Mouse (Mus musculus) forebrain, embryonic 13.5 days (tissue): ENCODE data around the gene Chuk. TPM values are rescaled to one million over a fixed set of nuclear protein-coding genes. Genes with fewer than 3 reads are reported as not detected.

Experiments
- ATAC-seq: fragments of 200-750 bp; cut with Nextera tagmentation; 2 replicates; pipeline ENCODE4 v1.8.0; 2017
- H3K27ac ChIP-seq: fragments of 300-500 bp; sonication (generic); 2 replicates; pipeline ENCODE4 v1.5.1; 2015; ENCODE audit warnings: inconsistent platforms, mild to moderate bottlenecking, moderate library complexity
- H3K27me3 ChIP-seq: fragments of 300-500 bp; sonication (generic); 2 replicates; pipeline ENCODE4 v1.6.1; 2015; ENCODE audit warnings: mild to moderate bottlenecking, inconsistent platforms
- H3K36me3 ChIP-seq: fragments of 300-500 bp; sonication (generic); 2 replicates; pipeline ENCODE4 v1.6.1; 2015; ENCODE audit warnings: mild to moderate bottlenecking, inconsistent platforms; ENCODE audit not compliant: poor library complexity, severe bottlenecking
- H3K4me1 ChIP-seq: fragments of 300-500 bp; sonication (generic); 2 replicates; pipeline ENCODE4 v1.6.1; 2015; ENCODE audit warnings: inconsistent platforms
- H3K4me2 ChIP-seq: fragments of 300-500 bp; sonication (generic); 2 replicates; pipeline ENCODE4 v1.6.1; 2015; ENCODE audit warnings: inconsistent platforms, mild to moderate bottlenecking, moderate library complexity
- H3K4me3 ChIP-seq: fragments of 300-500 bp; sonication (generic); 2 replicates; pipeline ENCODE4 v1.5.1; 2015; ENCODE audit warnings: mild to moderate bottlenecking, inconsistent platforms
- H3K9ac ChIP-seq: fragments of 300-500 bp; sonication (generic); 2 replicates; pipeline ENCODE4 v1.6.1; 2015; ENCODE audit warnings: mild to moderate bottlenecking, inconsistent platforms
- H3K9me3 ChIP-seq: fragments of 300-500 bp; sonication (generic); replicated peaks from 2 replicates; pipeline ENCODE4 v1.6.1; 2016; ENCODE audit warnings: inconsistent platforms
- WGBS: fragments of 180-500 bp; shearing (Covaris S2); methylation state at CpG from one replicate; pipeline ENCODE4 v1.1.7; 2015; 5-methylcytosine and 5-hydroxymethylcytosine counted together
- polyA plus RNA-seq: library from polyadenylated mRNA; unstranded; fragments of >200 nt; fragmentation: Nextera tagmentation; extraction: Ambion mirVana; gene quantifications from 2 replicates; pipeline ENCODE4 v1.2.1, GENCODE M21; 2015

Chuk gene
- polyA plus RNA-seq, 1 experiment from 2014 or later: 61.7 TPM

DNA sequence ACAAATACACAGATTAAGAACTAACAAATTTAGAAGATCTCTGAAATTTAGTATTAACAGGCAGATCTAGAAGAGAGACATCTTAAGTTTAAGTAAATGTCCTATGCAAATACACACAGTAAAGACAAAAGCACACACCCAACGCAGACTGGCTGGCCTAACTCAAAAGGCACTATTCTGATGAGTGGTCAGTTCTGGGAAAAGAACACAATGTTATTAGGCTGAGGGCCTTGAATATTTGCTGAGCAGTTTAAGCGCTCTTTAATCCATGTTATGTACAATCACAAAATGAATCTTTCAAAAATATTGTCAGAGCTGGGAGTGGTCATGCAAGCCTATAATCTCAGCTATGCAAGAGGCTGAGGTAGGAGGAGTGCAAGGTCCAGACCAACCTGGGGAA is 42.5 kb downstream of the Chuk start:
- Histone ChIP-seq H3K9me3 (no peaks in the 10 kb centered on the region), H3K4me1 (peaks cover 18% of the 10 kb centered on the region), H3K9ac (no peak overlapping the region), H3K4me3 (no peak overlapping the region), H3K27ac (no peak overlapping the region), H3K27me3 (no peaks in the 10 kb centered on the region), H3K36me3 (peaks cover 20% of the 10 kb centered on the region), H3K4me2 (no peak overlapping the region)
- WGBS: 96% methylated on average over 2 of the region's 2 CpGs
- no peak for ATAC-seq

DNA sequence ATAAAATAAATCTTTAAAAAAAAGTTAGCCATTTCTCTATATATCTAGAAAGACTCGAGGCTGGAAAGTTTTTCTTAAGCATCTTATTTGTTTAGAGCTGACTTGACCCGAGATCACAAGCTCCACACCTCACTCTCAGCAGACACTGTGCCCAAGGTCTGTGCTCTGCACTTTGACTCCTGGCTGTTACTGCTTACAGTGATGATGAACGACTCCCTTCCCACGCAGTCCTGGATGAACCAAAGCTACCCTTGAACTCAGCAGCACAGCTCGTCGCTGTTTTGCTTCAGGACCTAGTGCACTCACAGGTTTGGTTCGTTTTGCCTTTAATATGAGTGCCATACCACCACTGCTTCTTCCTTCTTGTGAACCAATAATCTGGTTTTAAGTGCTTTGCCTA is 43.5 kb downstream of the Chuk start:
- Histone ChIP-seq H3K27ac (no peak overlapping the region), H3K36me3 (peaks cover 20% of the 10 kb centered on the region), H3K27me3 (no peaks in the 10 kb centered on the region), H3K4me1 (peaks cover 15% of the 10 kb centered on the region), H3K4me3 (no peak overlapping the region), H3K9me3 (no peaks in the 10 kb centered on the region), H3K4me2 (no peak overlapping the region), H3K9ac (no peak overlapping the region)
- WGBS: 90% methylated on average over 7 of the region's 7 CpGs
- ATAC-seq: no peak

GRCm38 (mm10) chr19:44060226-44060625 is 47.1 kb downstream of the Chuk start:
- 92% methylated on average over 3 of the region's 3 CpGs for WGBS
- no peak overlapping the region for H3K4me2 ChIP-seq
- no peak overlapping the region for H3K27ac ChIP-seq
- H3K4me3 ChIP-seq: no peak overlapping the region
- no peaks in the 10 kb centered on the region for H3K4me1 ChIP-seq
- peaks cover 35% of the 10 kb centered on the region for H3K36me3 ChIP-seq
- H3K27me3 ChIP-seq: no peaks in the 10 kb centered on the region
- no peaks in the 10 kb centered on the region for H3K9me3 ChIP-seq
- no peak overlapping the region for H3K9ac ChIP-seq
- ATAC-seq: no peak

- H3K4me2 ChIP-seq: no peak overlapping the region
- peaks cover 32% of the 10 kb centered on the region for H3K36me3 ChIP-seq
- H3K27ac ChIP-seq: no peak overlapping the region
- WGBS: 80% methylated on average over 4 of the region's 4 CpGs
- no peak overlapping the region for H3K4me3 ChIP-seq
- ATAC-seq: no peak
- no peaks in the 10 kb centered on the region for H3K9me3 ChIP-seq
- no peaks in the 10 kb centered on the region for H3K4me1 ChIP-seq
- H3K27me3 ChIP-seq: no peaks in the 10 kb centered on the region
- H3K9ac ChIP-seq: no peak overlapping the region
Observed at GRCm38 (mm10) chr19:44055173-44055826, 52.0 kb downstream of the Chuk start.

- H3K4me3 ChIP-seq: no peak overlapping the region
- peaks cover 37% of the 10 kb centered on the region for H3K36me3 ChIP-seq
- no peak overlapping the region for H3K4me2 ChIP-seq
- H3K27ac ChIP-seq: no peak overlapping the region
- WGBS: 81% methylated on average over 4 of the region's 4 CpGs
- H3K9ac ChIP-seq: no peak overlapping the region
- H3K9me3 ChIP-seq: no peaks in the 10 kb centered on the region
- ATAC-seq: no peak
- H3K4me1 ChIP-seq: no peaks in the 10 kb centered on the region
- H3K27me3 ChIP-seq: no peaks in the 10 kb centered on the region
Observed at GRCm38 (mm10) chr19:44050388-44050787, 56.9 kb downstream of the Chuk start.

GRCm38 (mm10) chr19:44049282-44049681 is 58.0 kb downstream of the Chuk start:
- Histone ChIP-seq H3K27ac (no peak overlapping the region), H3K9ac (no peak overlapping the region), H3K27me3 (no peaks in the 10 kb centered on the region), H3K4me3 (no peak overlapping the region), H3K4me2 (no peak overlapping the region), H3K4me1 (no peaks in the 10 kb centered on the region), H3K9me3 (no peaks in the 10 kb centered on the region), H3K36me3 (peaks cover 44% of the 10 kb centered on the region)
- 64% methylated on average over 3 of the region's 3 CpGs for WGBS
- no peak for ATAC-seq

DNA sequence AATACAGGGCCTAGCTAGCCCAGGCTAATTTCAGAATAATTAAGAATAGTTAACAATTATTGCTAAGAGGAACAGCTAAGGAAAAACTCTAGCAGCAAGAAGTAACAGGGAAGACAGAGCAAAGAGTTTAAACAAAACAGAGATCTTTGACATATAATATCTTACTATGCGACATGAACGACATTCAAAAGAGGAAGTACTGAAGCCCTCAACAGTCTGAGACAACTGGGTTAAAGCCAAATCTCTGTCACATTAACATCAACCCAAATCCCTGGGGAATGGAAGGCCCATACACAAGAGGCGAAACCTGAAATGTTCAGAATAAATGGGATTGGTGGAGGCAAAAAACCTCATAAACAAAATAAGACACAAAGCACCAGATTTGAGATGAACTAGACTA is 61.4 kb downstream of the Chuk start:
- Histone ChIP-seq H3K27me3 (no peaks in the 10 kb centered on the region), H3K4me3 (no peak overlapping the region), H3K9me3 (no peaks in the 10 kb centered on the region), H3K9ac (no peak overlapping the region), H3K4me2 (no peak overlapping the region), H3K4me1 (0 out of 2 replicates have a peak, but pooled peaks cover 3% of the 10 kb centered on the region), H3K27ac (no peak overlapping the region), H3K36me3 (peaks cover 29% of the 10 kb centered on the region)
- no peak for ATAC-seq
- WGBS: 90% methylated on average over 3 of the region's 3 CpGs

GRCm38 (mm10) chr19:44042121-44042520 is 65.2 kb downstream of the Chuk start:
- WGBS: 82% methylated on average over 5 of the region's 5 CpGs
- H3K4me1 ChIP-seq: 0 out of 2 replicates have a peak, but pooled peaks cover 3% of the 10 kb centered on the region
- no peak overlapping the region for H3K9ac ChIP-seq
- H3K9me3 ChIP-seq: no peaks in the 10 kb centered on the region
- no peak overlapping the region for H3K4me3 ChIP-seq
- no peak overlapping the region for H3K4me2 ChIP-seq
- no peak overlapping the region for H3K27ac ChIP-seq
- H3K27me3 ChIP-seq: no peaks in the 10 kb centered on the region
- no peak for ATAC-seq
- H3K36me3 ChIP-seq: peaks cover 49% of the 10 kb centered on the region

DNA sequence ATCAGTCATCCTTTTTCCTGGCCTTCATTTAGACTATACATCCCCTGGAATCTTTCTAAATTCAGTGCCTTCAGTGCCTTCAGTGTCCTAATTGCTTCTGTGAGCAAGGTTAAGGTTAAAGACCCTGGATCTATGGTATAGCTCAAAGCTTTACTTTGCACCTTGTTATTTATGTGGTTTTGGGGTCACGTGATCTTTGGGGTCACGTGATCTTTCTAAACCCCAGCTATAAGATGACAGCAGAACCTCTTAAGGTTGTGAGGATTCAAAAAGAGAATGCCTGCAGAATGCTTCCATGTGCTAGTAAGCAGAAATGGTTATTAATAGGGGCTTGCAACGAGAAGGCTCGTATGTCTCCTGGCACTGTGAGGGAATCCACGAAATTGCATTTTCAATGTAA is 73.9 kb downstream of the Chuk start:
- no peaks in the 10 kb centered on the region for H3K27me3 ChIP-seq
- WGBS: 92% methylated on average over 5 of the region's 5 CpGs
- H3K9me3 ChIP-seq: no peaks in the 10 kb centered on the region
- no peak overlapping the region for H3K9ac ChIP-seq
- no peak overlapping the region for H3K4me3 ChIP-seq
- ATAC-seq: no peak
- no peak overlapping the region for H3K27ac ChIP-seq
- no peak overlapping the region for H3K4me2 ChIP-seq
- H3K4me1 ChIP-seq: no peaks in the 10 kb centered on the region
- peaks cover 30% of the 10 kb centered on the region for H3K36me3 ChIP-seq

DNA sequence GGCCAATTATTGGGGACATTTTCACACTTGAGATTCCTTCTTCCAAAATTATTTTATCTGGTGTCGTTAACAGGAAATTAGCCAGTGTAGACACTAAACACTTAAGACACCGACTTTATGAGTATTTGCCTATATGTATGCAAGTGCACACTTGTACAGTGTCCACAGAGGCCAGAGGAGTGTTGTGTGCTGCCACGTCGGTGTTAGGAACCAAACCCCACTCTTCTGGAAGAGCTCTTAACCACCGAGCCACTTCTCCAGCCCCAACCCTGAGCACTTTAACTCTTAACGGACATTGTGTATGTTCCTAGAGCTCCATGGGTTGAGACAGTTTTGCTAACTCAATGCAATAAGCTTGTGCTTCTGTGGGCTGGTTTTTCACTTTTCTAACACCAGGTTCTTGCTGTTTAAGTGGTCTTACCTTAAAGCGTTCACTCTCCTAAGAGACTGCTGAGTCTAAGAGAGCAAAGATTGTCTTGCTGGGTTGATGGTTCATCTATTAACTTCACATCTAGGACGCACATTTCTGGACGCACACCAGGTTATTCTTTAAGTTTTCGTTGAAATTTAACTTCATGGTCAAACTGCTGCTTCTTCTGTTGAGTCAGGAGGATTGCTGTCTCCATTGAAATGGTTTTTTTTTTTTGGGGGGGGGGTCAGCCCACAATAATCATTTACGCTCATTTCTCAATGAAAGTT is 75.1 kb downstream of the Chuk start:
- Histone ChIP-seq H3K27ac (no peak overlapping the region), H3K4me2 (no peak overlapping the region), H3K9me3 (no peaks in the 10 kb centered on the region), H3K4me1 (no peaks in the 10 kb centered on the region), H3K27me3 (no peaks in the 10 kb centered on the region), H3K9ac (no peak overlapping the region), H3K4me3 (no peak overlapping the region), H3K36me3 (peaks cover 21% of the 10 kb centered on the region)
- 93% methylated on average over 11 of the region's 11 CpGs for WGBS
- no peak for ATAC-seq

GRCm38 (mm10) chr19:44030024-44030423 is 77.3 kb downstream of the Chuk start:
- 0 out of 2 replicates have a peak, but pooled peaks cover 5% of the 10 kb centered on the region for H3K36me3 ChIP-seq
- no peak overlapping the region for H3K27ac ChIP-seq
- H3K4me3 ChIP-seq: no peak overlapping the region
- no peak overlapping the region for H3K4me2 ChIP-seq
- WGBS: 94% methylated on average over 5 of the region's 5 CpGs
- no peak for ATAC-seq
- H3K9ac ChIP-seq: no peak overlapping the region
- no peaks in the 10 kb centered on the region for H3K9me3 ChIP-seq
- H3K27me3 ChIP-seq: no peaks in the 10 kb centered on the region
- no peaks in the 10 kb centered on the region for H3K4me1 ChIP-seq

- Histone ChIP-seq H3K27me3 (no peaks in the 10 kb centered on the region), H3K27ac (no peak within 1 kb of the TSS), H3K9ac (no peak within 1 kb of the TSS), H3K4me2 (no peak within 1 kb of the TSS), H3K4me1 (no peaks in the 10 kb centered on the region), H3K9me3 (no peaks in the 10 kb centered on the region), H3K4me3 (no peak within 1 kb of the TSS), H3K36me3 (0 out of 2 replicates have a peak, but pooled peaks cover 5% of the 10 kb centered on the region)
- ATAC-seq: no peak
- WGBS: 73% methylated on average over 8 of the region's 8 CpGs
Observed at GRCm38 (mm10) chr19:44028972-44029371, 78.3 kb downstream of the Chuk start, which contains the start of gene Cyp2c23. Gene Cyp2c23, minus strand, starts transcription at chr19:44029208.
